Mouse (Mus musculus): ENCODE results near the gene Trmo.

DNA sequence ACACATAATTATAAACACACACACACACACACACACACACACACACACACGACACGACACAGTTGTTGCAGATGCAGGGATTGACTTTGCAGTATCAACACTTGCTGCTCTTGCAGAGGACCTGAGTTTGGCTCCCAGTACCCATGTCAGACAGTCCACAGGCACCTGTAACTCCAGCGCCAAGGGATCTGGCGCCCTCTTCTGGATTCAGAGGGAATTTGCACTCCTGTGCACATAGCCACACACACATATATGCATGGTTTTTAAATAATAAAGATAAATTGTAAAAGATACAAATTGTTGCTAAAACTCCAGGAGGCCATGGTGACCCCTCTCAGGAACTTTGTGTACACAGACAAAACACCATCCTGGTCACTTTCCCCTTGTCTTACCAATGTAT, 20.2 kb downstream of the Trmo start:
- TF ChIP-seq POLR2A (IDR thresholded peaks at IDR 0.05; ENCODE audit: low read depth, low read length): no peak
- no peak for TF ChIP-seq CTCF (IDR thresholded peaks at IDR 0.05; ENCODE audit: borderline replicate concordance, insufficient read depth, low read length)
